Mouse (Mus musculus) frontal cortex, postnatal 10 days (tissue): ENCODE results near the gene Abcb11.

Experiments used
- DNase-seq, 2 experiments: peaks; one replicate each; pipeline ENCODE4 v3.0.0; 2022; ENCODE audit warnings: low spot score in 2 of 2, mixed read lengths in 1 of 2

The Abcb11 gene

GRCm38 (mm10) chr2:69189222-69189621 is 153.2 kb downstream of the Abcb11 start:
- DNase-seq = no peak

- DNase-seq = no peak
Measured at GRCm38 (mm10) chr2:69188732-69189131, 153.7 kb downstream of the Abcb11 start.
